Mouse (Mus musculus) cerebellum, adult 2 months (tissue): Measurements from ENCODE around the gene Sh3gl2.
A peak's percentile ranks its signal among the peaks of the same experiment; 100 is the strongest.

Experiments used
- CTCF ChIP-seq: fragments of 200-500 bp; IDR thresholded peaks from 2 replicates; pipeline ENCODE4 v1.5.1; 2011; ENCODE audit warnings: low read depth, mild to moderate bottlenecking, control low read depth, low read length, moderate library complexity, borderline replicate concordance; ENCODE audit not compliant: insufficient read depth
- POLR2A ChIP-seq: fragments of 200-500 bp; IDR thresholded peaks from 2 replicates; pipeline ENCODE4 v1.6.1; 2011; ENCODE audit warnings: low read length, control low read depth, borderline replicate concordance; ENCODE audit not compliant: insufficient read depth

GRCm38 (mm10) chr4:85391795-85392194 lies 186.9 kb downstream of the Sh3gl2 start:
- no peak for TF ChIP-seq POLR2A
- TF ChIP-seq CTCF, result peak; percentile 24; the same call in 1 of the 2 replicates
